Comparison of ENCODE assay signal across 8 mouse cellular contexts in genomic region chr7:122945149-122945548, GRCm38 (mm10). TPM values are rescaled to one million over a fixed set of nuclear protein-coding genes. Genes with fewer than 3 reads are reported as not detected.
DNase-seq lines count a peak whose midpoint lies in the region; ATAC-seq and TF ChIP-seq lines count a peak whose summit lies in the region.
"Had no signal": no experiment of that assay in that cellular context is flagged by ENCODE, and none has a peak within 500 bp of the region (broad histone marks: within the 10 kb centered on the region; RNA-seq: fewer than 3 reads in every experiment).

No protein-coding gene starts in this region.

- H3K9ac ChIP-seq in forebrain, embryonic 16.5 days (replicated peaks; ENCODE audit: low read depth, low read length) = no peak overlapping the region
- H3K9ac ChIP-seq in hindbrain, embryonic 15.5 days = no peak overlapping the region

- no peaks in the 10 kb centered on the region for H3K9me3 ChIP-seq in forebrain, embryonic 16.5 days (ENCODE audit: control insufficient read depth, low read length)
- H3K9me3 ChIP-seq in hindbrain, embryonic 15.5 days = no peaks in the 10 kb centered on the region

- peak; percentile 77 for ATAC-seq in Patski
- peak; percentile 74 for ATAC-seq in forebrain, embryonic 16.5 days
- peak; percentile 65; the same call in 1 of the 2 replicates for ATAC-seq in hindbrain, embryonic 15.5 days (ENCODE audit: low FRiP score, low read depth)
- peak; percentile 92 for ATAC-seq in megakaryocyte, adult 5-6 weeks (ENCODE audit: poor library complexity, severe bottlenecking)

- TF ChIP-seq CTCF in Patski (IDR thresholded peaks at IDR 0.05) = peak; percentile 77

- 4% methylated on average over 1 of the region's 1 CpGs for WGBS in forebrain, embryonic 16.5 days
- WGBS in hindbrain, embryonic 15.5 days = 3% methylated on average over 1 of the region's 1 CpGs

- H3K4me1 ChIP-seq in forebrain, embryonic 16.5 days (replicated peaks; ENCODE audit: control insufficient read depth, insufficient read depth, low read length) = no peaks in the 10 kb centered on the region
- H3K4me1 ChIP-seq in hindbrain, embryonic 15.5 days (replicated peaks) = no peaks in the 10 kb centered on the region

- H3K4me3 ChIP-seq in forebrain, embryonic 16.5 days (replicated peaks; ENCODE audit: low read length) = no peak overlapping the region
- no peak overlapping the region for H3K4me3 ChIP-seq in hindbrain, embryonic 15.5 days

- POLR2A ChIA-PET in Patski (lab: Charles Lee) = no interaction called here

- no peaks in the 10 kb centered on the region for H3K27me3 ChIP-seq in Patski
- no peaks in the 10 kb centered on the region for H3K27me3 ChIP-seq in forebrain, embryonic 16.5 days (replicated peaks; ENCODE audit: control insufficient read depth, insufficient read depth, low read length)
- H3K27me3 ChIP-seq in hindbrain, embryonic 15.5 days = no peaks in the 10 kb centered on the region

- in situ Hi-C loops in Patski (cut with MboI; ENCODE audit: low pct_unique_long_range_greater_than_20kb) = loop anchor here (10.0 kb wide), 1 partner anchor 520 kb away; the partner anchor contains the start of gene Aqp8

- CTCF ChIA-PET in Patski (lab: Charles Lee) = interaction anchor here (0.7 to 2.1 kb wide), 9 partner anchors 9 to 368 kb away, joined by 3 to 11 read pairs (median 4); partner anchors contain the start of gene Rbbp6

- H3K27ac ChIP-seq in forebrain, embryonic 16.5 days (ENCODE audit: low read length) = no peak overlapping the region
- H3K27ac ChIP-seq in hindbrain, embryonic 15.5 days (replicated peaks) = no peak overlapping the region
- H3K27ac ChIP-seq: macrophage had no signal

- H3K4me2 ChIP-seq in forebrain, embryonic 16.5 days (ENCODE audit: low read length) = no peak overlapping the region
- no peak overlapping the region for H3K4me2 ChIP-seq in hindbrain, embryonic 15.5 days

- H3K36me3 ChIP-seq in forebrain, embryonic 16.5 days (ENCODE audit: control insufficient read depth, insufficient read depth) = no peaks in the 10 kb centered on the region
- H3K36me3 ChIP-seq in hindbrain, embryonic 15.5 days = no peaks in the 10 kb centered on the region

- peak; percentile 15 for DNase-seq in Patski (ENCODE audit: low read depth, low spot score)
- DNase-seq in cerebellum, adult 11 months = peak; percentile 74
- peak; percentile 79 to 87 for DNase-seq in left cerebral cortex, adult 18-20 months (ENCODE audit: low spot score in 2 of 2)
- peak; percentile 56 for DNase-seq in skeletal muscle tissue, adult 2 months (ENCODE audit: low read depth, low spot score)

RNA-seq across cellular contexts. Expression of gene Rbbp6, which starts 20.3 kb away (rescaled TPM):
- polyA plus RNA-seq in Patski (2021) = 46.4 TPM
- polyA plus RNA-seq in forebrain, embryonic 16.5 days (2015; fragmentation: Nextera tagmentation; extraction: Ambion mirVana) = 26.9 and 28.2 TPM in 2 replicates
- polyA plus RNA-seq in hindbrain, embryonic 15.5 days (2015; fragmentation: Nextera tagmentation; extraction: Ambion mirVana) = 25.0 and 26.3 TPM in 2 replicates
- total RNA-seq in left cerebral cortex, adult 18-20 months (2021) = 10 to 100 TPM; 64.7 to 67.6 TPM
- total RNA-seq in megakaryocyte, adult 5-6 weeks (2015) = 66.1 and 83.1 TPM in 2 replicates
- total RNA-seq in megakaryocyte, adult 5-6 weeks (2017) = 36.8 and 50.8 TPM in 2 replicates

Comparison
In these comparisons a context has a peak if more than half of its experiments do, and no peak if none do; other contexts are left out.
1. DNase-seq: peak in every context shown above with its lines; median percentile 83 in left cerebral cortex, adult 18-20 months; 74 in cerebellum, adult 11 months; 56 in skeletal muscle tissue, adult 2 months; 15 in Patski.